Mouse (Mus musculus): ENCODE measurements around the gene Nckap5. TPM values are rescaled to one million over a fixed set of nuclear protein-coding genes. Genes with fewer than 3 reads are reported as not detected.

The Nckap5 gene
- polyA plus RNA-seq, 1 experiment, result not detected

DNA sequence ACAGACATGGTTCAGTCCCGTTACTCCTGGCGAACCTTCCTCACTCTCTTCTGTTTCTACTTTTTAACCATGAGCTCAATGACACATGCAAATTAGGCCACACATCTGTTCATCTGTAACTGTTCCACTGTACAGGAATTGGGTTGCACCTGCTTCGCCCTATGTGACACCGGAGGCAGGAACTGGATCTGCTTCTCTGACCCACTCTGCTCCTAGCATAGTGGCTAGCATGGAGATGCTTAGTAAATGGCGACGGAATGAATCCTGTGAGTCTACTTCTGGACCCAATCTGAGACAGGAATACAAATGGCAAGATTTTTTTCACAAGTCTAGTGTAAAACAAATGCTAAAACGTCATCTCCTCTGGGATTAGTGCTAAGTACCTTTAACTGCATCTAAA lies 663.1 kb downstream of the Nckap5 start:
- H3K27ac ChIP-seq (ENCODE audit: insufficient read depth, low read depth, low read length), result no peak overlapping the region
- 72% methylated on average over 7 of the region's 7 CpGs for WGBS
- TF ChIP-seq CTCF (IDR thresholded peaks at IDR 0.05; ENCODE audit: insufficient read depth, low read depth, low read length), result no peak
- TF ChIP-seq POLR2A (IDR thresholded peaks at IDR 0.05; ENCODE audit: insufficient read depth, low read depth, low read length), result no peak
- H3K4me1 ChIP-seq (ENCODE audit: control insufficient read depth, insufficient read depth, low read length), result no peaks in the 10 kb centered on the region
- no peak overlapping the region for H3K4me3 ChIP-seq (ENCODE audit: insufficient read depth, low read depth, low read length)

DNA sequence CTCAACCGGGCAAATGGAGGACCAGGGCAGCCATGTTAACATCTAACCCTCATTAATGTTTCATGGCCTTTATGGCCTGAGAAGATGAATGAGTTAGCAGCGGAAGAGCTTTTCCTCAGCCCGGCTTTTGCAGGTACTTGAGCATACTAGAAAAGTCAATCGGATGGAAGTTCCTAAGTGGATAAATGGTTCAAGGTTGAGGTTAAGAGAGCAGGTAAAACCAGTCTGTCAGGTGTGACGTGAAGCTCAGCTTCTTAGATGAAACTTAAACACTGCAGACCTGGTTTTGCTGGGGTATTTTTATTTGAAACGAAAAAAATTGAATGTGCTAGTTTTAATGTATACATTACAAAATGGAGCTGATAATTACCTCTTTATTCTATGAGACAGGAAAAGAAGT lies 671.3 kb downstream of the Nckap5 start:
- H3K27ac ChIP-seq (ENCODE audit: insufficient read depth, low read depth, low read length), result no peak overlapping the region
- 94% methylated on average over 6 of the region's 6 CpGs for WGBS
- no peak overlapping the region for H3K4me3 ChIP-seq (ENCODE audit: insufficient read depth, low read depth, low read length)
- H3K4me1 ChIP-seq (ENCODE audit: control insufficient read depth, insufficient read depth, low read length), result no peaks in the 10 kb centered on the region
- TF ChIP-seq POLR2A (IDR thresholded peaks at IDR 0.05; ENCODE audit: insufficient read depth, low read depth, low read length) (no peak), CTCF (IDR thresholded peaks at IDR 0.05; ENCODE audit: insufficient read depth, low read depth, low read length) (no peak)

DNA sequence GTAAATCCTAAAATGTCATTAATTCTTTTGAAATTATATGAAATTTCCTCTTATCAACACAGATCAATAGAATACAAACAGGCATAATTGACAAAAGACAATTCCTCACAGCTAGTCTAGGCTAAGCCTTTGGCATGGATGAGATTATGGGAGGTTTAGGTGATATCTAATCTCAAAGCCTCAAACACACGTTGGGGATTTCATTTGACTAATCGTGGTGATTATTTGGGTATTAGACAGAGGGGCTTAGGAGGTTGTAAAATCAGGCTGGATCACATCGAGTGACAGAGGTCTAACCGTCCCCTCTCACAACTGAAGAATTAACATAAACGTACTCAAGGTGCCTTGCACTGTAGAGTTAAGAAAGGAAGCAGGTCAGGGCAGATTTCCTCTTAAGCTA lies 674.8 kb downstream of the Nckap5 start:
- TF ChIP-seq CTCF (IDR thresholded peaks at IDR 0.05; ENCODE audit: insufficient read depth, low read depth, low read length) (no peak), POLR2A (IDR thresholded peaks at IDR 0.05; ENCODE audit: insufficient read depth, low read depth, low read length) (no peak)
- no peaks in the 10 kb centered on the region for H3K4me1 ChIP-seq (ENCODE audit: control insufficient read depth, insufficient read depth, low read length)
- WGBS, result 79% methylated on average over 5 of the region's 5 CpGs
- no peak overlapping the region for H3K27ac ChIP-seq (ENCODE audit: insufficient read depth, low read depth, low read length)
- no peak overlapping the region for H3K4me3 ChIP-seq (ENCODE audit: insufficient read depth, low read depth, low read length)

DNA sequence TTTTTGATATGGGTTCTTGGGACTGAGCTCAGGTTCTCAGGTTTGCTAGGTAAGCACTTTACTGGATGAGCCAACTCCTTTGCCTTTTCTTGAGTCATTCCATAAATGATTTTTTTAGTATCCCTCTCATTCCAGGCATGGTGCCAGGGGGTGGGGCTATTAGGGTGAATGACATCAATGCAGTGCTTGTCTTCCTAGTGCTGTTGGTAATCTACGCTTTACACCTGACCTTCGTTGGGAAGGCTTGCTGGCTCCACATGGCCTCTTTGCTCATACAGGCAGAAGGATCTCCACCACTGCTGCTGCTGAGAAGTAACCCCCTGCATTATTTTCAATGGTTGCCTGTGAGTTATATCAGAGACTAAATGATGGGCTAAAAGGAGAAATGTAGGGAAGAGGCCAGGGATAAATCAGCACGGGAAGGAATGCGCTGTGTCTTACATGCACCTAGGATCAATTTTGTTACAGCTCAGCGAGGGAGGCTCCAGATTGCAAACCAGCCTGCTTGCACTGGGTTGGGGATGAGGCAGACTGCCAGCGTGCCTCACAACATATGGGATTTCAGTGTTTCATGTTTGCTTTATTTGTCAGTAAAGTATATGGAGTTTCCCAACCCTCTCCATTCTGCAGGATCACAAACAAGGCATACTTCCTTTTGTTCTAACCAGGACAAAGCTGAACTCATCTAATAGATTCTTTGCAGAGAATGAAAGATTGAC lies 676.9 kb downstream of the Nckap5 start:
- H3K27ac ChIP-seq (ENCODE audit: insufficient read depth, low read depth, low read length), result no peak overlapping the region
- TF ChIP-seq POLR2A (IDR thresholded peaks at IDR 0.05; ENCODE audit: insufficient read depth, low read depth, low read length), result no peak
- no peak for TF ChIP-seq CTCF (IDR thresholded peaks at IDR 0.05; ENCODE audit: insufficient read depth, low read depth, low read length)
- no peak overlapping the region for H3K4me3 ChIP-seq (ENCODE audit: insufficient read depth, low read depth, low read length)
- no peaks in the 10 kb centered on the region for H3K4me1 ChIP-seq (ENCODE audit: control insufficient read depth, insufficient read depth, low read length)
- WGBS, result 76% methylated on average over 6 of the region's 6 CpGs

DNA sequence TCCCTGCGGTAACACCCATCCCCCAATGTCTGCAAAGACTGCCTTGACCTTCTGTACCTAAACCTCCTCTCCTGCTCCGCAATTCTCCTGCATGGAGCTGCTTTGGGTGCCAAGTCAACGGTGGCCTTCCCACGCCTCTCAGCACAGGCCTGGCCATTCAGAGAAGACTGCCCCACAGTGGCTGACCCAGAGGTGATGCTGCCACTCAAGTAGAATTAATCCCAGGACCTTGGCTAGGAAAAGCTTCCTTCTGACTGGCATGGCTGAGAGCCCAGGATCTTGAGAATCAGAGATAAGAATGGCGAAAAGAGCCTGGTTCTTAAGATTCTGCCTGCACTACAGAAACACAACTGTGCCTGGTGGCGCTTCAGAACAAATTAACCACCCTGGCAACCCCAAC lies 678.4 kb downstream of the Nckap5 start:
- no peak for TF ChIP-seq POLR2A (IDR thresholded peaks at IDR 0.05; ENCODE audit: insufficient read depth, low read depth, low read length)
- no peak for TF ChIP-seq CTCF (IDR thresholded peaks at IDR 0.05; ENCODE audit: insufficient read depth, low read depth, low read length)
- Histone ChIP-seq H3K4me1 (ENCODE audit: control insufficient read depth, insufficient read depth, low read length) (no peaks in the 10 kb centered on the region), H3K4me3 (ENCODE audit: insufficient read depth, low read depth, low read length) (no peak overlapping the region), H3K27ac (ENCODE audit: insufficient read depth, low read depth, low read length) (no peak overlapping the region)
- 75% methylated on average over 6 of the region's 6 CpGs for WGBS

DNA sequence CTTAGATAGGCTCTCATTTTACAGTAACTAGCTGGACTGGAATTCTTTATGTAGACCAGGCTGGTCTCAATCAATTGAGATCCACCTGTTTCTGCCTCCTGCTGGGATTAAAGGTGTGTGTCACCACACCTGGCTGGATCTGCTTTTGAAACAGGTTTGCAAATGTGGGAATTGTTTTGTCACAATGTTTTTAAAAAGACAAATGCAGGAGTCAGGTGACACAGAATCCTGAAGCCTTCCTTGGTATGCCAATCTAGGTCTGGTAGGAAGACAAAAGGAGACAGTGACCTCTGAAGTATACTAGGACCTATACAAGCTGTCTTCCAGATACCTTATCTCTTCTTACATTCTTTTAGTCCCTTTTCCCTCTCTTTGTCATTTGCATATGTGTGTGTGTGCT lies 680.6 kb downstream of the Nckap5 start:
- TF ChIP-seq POLR2A (IDR thresholded peaks at IDR 0.05; ENCODE audit: insufficient read depth, low read depth, low read length) (no peak), CTCF (IDR thresholded peaks at IDR 0.05; ENCODE audit: insufficient read depth, low read depth, low read length) (no peak)
- H3K27ac ChIP-seq (ENCODE audit: insufficient read depth, low read depth, low read length), result no peak overlapping the region
- H3K4me3 ChIP-seq (ENCODE audit: insufficient read depth, low read depth, low read length), result no peak overlapping the region
- no peaks in the 10 kb centered on the region for H3K4me1 ChIP-seq (ENCODE audit: control insufficient read depth, insufficient read depth, low read length)

DNA sequence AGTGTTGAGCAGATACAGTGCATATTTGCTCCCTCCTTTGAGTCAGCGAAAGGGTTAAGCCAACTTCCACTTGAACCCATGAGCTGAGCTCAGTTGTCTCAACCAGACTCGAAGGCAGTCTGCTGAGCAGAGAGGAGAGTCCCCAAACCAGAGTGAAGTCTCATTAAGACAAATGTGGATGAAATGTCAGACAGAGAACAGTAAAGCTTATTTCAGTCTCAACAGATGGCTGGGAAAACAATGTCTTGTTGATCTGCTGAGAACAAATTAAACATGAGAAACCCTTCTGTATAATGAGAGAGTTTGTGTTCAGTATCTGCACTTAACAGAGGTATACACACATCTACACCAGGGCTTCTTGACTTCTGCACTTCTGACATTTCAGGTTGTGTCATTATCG lies 694.9 kb downstream of the Nckap5 start:
- Histone ChIP-seq H3K27ac (ENCODE audit: insufficient read depth, low read depth, low read length) (no peak overlapping the region), H3K4me3 (ENCODE audit: insufficient read depth, low read depth, low read length) (no peak overlapping the region), H3K4me1 (ENCODE audit: control insufficient read depth, insufficient read depth, low read length) (no peaks in the 10 kb centered on the region)
- WGBS, result 79% methylated on average over 3 of the region's 3 CpGs
- TF ChIP-seq CTCF (IDR thresholded peaks at IDR 0.05; ENCODE audit: insufficient read depth, low read depth, low read length) (no peak), POLR2A (IDR thresholded peaks at IDR 0.05; ENCODE audit: insufficient read depth, low read depth, low read length) (no peak)

DNA sequence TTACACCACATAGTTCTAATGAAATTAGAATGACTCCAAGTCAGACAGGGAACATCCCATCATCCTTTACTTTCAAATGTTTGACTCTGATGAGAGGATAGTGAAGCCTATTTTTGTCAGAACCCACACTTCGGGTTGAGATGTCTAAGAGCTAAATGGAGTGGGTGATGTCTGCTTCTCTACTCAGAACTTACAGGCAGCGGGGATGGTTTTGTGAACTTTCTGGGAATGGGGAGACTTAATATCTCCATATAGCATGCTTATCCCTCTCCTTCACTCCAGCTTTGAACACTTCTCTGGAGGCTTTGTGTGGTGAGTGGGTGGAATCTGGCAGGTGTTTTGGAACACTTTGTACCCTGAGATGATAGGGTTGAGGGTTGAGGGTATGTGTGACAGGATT lies 698.3 kb downstream of the Nckap5 start:
- no peak overlapping the region for H3K27ac ChIP-seq (ENCODE audit: insufficient read depth, low read depth, low read length)
- no peak for TF ChIP-seq POLR2A (IDR thresholded peaks at IDR 0.05; ENCODE audit: insufficient read depth, low read depth, low read length)
- TF ChIP-seq CTCF (IDR thresholded peaks at IDR 0.05; ENCODE audit: insufficient read depth, low read depth, low read length), result no peak
- WGBS, result 90% methylated on average over 2 of the region's 2 CpGs

DNA sequence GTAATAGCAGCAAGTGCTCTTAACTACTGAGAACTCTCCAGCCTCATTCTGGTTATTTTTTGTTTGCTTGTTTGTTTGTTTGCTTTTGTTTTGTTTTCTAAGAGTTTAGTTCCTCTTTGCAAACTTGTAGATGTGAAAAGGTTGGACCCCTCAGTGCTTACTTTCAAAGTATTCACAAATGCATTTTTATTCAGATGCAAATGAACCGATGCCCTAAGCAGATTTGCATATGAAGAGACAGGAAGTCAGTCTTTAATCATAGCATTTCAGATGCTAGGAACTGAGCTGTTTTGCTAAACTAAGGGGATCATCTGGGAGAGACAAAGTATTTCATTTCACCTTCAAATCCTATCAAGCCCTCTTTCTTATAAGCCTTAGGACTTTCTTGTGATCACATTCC lies 701.5 kb downstream of the Nckap5 start:
- 35% methylated on average over 1 of the region's 1 CpGs for WGBS
- TF ChIP-seq CTCF (IDR thresholded peaks at IDR 0.05; ENCODE audit: insufficient read depth, low read depth, low read length) (no peak), POLR2A (IDR thresholded peaks at IDR 0.05; ENCODE audit: insufficient read depth, low read depth, low read length) (no peak)
- H3K4me3 ChIP-seq (ENCODE audit: insufficient read depth, low read depth, low read length), result no peak overlapping the region

More for the DNA sequence above, 698.3 kb downstream of the Nckap5 start:
- no peak overlapping the region for H3K4me3 ChIP-seq (ENCODE audit: insufficient read depth, low read depth, low read length)
- H3K4me1 ChIP-seq (ENCODE audit: control insufficient read depth, insufficient read depth, low read length), result no peaks in the 10 kb centered on the region

More for the DNA sequence above, 701.5 kb downstream of the Nckap5 start:
- H3K27ac ChIP-seq (ENCODE audit: insufficient read depth, low read depth, low read length), result no peak overlapping the region
- H3K4me1 ChIP-seq (ENCODE audit: control insufficient read depth, insufficient read depth, low read length), result no peaks in the 10 kb centered on the region
